Mouse (Mus musculus) midbrain, embryonic 14.5 days (tissue): ENCODE measurements around the gene Shb. TPM values are rescaled to one million over a fixed set of nuclear protein-coding genes. Genes with fewer than 3 reads are reported as not detected.
"Not testable (repeated sequence)": the region's sequence is repeated elsewhere in the genome, so short reads cannot be mapped to it uniquely, and the experiment has no call there.

ENCODE experiments used
- ATAC-seq: fragments of 200-750 bp; cut with Nextera tagmentation; 2 replicates; pipeline ENCODE4 v1.8.0; 2017; ENCODE audit warnings: moderate number of reproducible peaks, moderate library complexity; ENCODE audit not compliant: low FRiP score, low TSS enrichment
- DNase-seq: peaks from one replicate; pipeline ENCODE4 v3.0.0-alpha.2; 2015
- H3K27ac ChIP-seq: fragments of 300-500 bp; sonication (generic); replicated peaks from 2 replicates; pipeline ENCODE4 v1.5.1; 2014; ENCODE audit warnings: mild to moderate bottlenecking, low read depth, low read length, moderate library complexity
- H3K27me3 ChIP-seq: fragments of 300-500 bp; sonication (generic); 2 replicates; pipeline ENCODE4 v1.6.1; 2014; ENCODE audit warnings: low read length, control low read depth, mixed read lengths; ENCODE audit not compliant: control insufficient read depth, insufficient read depth
- H3K36me3 ChIP-seq: fragments of 300-500 bp; sonication (generic); 2 replicates; pipeline ENCODE4 v1.6.1; 2014; ENCODE audit warnings: low read length, control low read depth; ENCODE audit not compliant: control insufficient read depth, insufficient read depth
- H3K4me1 ChIP-seq: fragments of 300-500 bp; sonication (generic); 2 replicates; pipeline ENCODE4 v1.6.1; 2014; ENCODE audit warnings: mild to moderate bottlenecking, antibody characterized with exemption, low read length, control low read depth; ENCODE audit not compliant: control insufficient read depth, insufficient read depth
- H3K4me2 ChIP-seq: fragments of 300-500 bp; sonication (generic); 2 replicates; pipeline ENCODE4 v1.6.1; 2014; ENCODE audit warnings: mild to moderate bottlenecking, low read length, moderate library complexity
- H3K4me3 ChIP-seq: fragments of 300-500 bp; sonication (generic); replicated peaks from 2 replicates; pipeline ENCODE4 v1.5.1; 2014; ENCODE audit warnings: low read depth, low read length
- H3K9ac ChIP-seq: fragments of 300-500 bp; sonication (generic); replicated peaks from 2 replicates; pipeline ENCODE4 v1.6.1; 2014; ENCODE audit warnings: mild to moderate bottlenecking, low read length, moderate library complexity
- H3K9me3 ChIP-seq: fragments of 300-500 bp; sonication (generic); 2 replicates; pipeline ENCODE4 v1.6.1; 2016; ENCODE audit warnings: low read length, control low read depth, mixed read lengths; ENCODE audit not compliant: control insufficient read depth
- WGBS: fragments of 180-500 bp; shearing (Covaris S2); extraction: QIAGEN DNeasy Blood & Tissue Kit; methylation state at CpG from one replicate; pipeline ENCODE4 v1.1.7; 2014; 5-methylcytosine and 5-hydroxymethylcytosine counted together
- microRNA-seq: library from miRNA; unstranded; fragments of <30 nt; microRNA quantifications from one replicate; pipeline ENCODE4, GENCODE M21; 2016
- polyA plus RNA-seq: library from polyadenylated mRNA; unstranded; fragments of >200 nt; fragmentation: Nextera tagmentation; extraction: Ambion mirVana; gene quantifications from 2 replicates; pipeline ENCODE4 v1.2.1, GENCODE M21; 2014

Shb gene
- polyA plus RNA-seq, 1 experiment from 2014 or later: 10.2 TPM

DNA sequence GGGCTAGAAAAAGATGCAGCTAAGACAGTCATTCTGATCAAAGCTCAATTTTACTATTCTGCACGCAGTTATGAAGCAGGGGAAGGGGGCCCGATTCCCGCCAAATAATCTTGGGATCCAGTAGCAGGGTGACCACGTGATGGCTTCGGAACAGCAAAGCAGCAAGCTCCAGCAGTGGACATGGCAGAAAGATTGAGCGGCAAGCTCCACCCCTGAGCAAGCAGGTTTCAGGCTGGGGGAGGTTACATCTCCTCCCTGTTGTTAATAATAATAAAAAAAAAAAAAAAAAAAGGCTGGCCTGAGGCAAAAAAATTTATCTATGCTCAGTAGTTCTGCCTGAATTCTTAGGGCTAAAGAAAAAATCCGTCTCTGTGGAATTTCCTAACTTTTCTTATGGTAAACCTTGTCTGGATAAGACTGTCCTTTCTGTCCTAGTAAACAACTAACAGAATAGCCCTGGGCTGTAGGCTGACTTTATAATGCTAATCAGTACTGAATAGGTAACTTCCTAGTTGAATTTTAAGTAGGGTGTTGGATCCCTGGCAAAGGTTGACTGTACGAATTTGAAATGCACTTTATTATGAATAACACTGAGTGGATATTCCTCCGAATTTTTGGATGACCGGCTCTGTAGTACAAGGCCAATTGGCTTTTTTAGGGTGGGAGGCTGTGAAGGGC is 151.2 kb downstream of the Shb start:
- H3K4me3 ChIP-seq: not testable (repeated sequence)

DNA sequence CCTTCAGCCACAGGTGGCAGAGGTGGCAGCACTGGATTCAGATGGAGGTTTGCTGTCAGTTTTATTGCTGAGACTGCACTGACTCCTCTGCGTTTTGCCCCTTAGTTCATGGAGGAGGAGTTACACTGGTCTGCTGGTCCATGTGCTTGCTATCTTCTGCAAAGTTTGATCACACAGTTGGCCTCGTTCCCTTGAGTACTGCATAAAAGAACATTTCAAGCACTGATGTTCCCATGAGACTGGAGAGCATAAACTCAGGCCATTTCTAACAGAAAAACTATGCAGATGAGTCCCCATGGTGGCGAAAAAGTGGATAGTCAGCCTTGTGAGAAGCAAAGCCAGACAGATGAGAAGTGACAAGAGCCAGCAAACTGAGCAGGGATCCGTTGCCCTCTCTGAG is 155.7 kb downstream of the Shb start:
- H3K36me3 ChIP-seq: peaks cover 52% of the 10 kb centered on the region
- WGBS: 81% methylated on average over 4 of the region's 4 CpGs
- ATAC-seq: no peak

More for the DNA sequence above, 151.2 kb downstream of the Shb start:
- H3K4me2 ChIP-seq, H3K27ac ChIP-seq, H3K9me3 ChIP-seq, ATAC-seq, H3K9ac ChIP-seq, H3K27me3 ChIP-seq, H3K4me1 ChIP-seq, DNase-seq: not testable (repeated sequence)
- peaks cover 10% of the 10 kb centered on the region for H3K36me3 ChIP-seq
- 86% methylated on average over 10 of the region's 10 CpGs for WGBS

DNA sequence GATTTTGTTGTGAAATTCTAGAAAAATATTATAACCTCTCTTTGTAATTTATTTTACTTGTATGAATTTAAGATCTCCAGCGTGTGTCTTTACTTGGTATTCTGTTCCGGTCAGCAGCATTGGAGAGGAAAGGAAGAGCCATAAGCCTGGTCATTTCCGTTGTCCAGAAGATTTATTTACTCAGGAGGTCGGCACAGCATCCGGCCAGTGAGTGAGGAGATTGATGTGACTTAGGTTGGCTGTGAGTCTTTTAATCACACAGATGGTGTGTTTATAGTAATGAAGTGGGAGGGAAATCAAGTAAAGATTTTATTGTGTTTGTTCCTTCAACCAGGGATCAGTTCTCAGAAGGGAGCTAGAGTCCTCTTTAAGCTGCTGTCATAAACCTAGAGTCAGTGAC is 157.4 kb downstream of the Shb start:
- no peak overlapping the region for H3K4me2 ChIP-seq
- H3K27ac ChIP-seq: no peak overlapping the region
- no peaks in the 10 kb centered on the region for H3K9me3 ChIP-seq
- no peak overlapping the region for H3K4me3 ChIP-seq
- 96% methylated on average over 5 of the region's 5 CpGs for whole genome bisulfite sequencing
- H3K9ac ChIP-seq: no peak overlapping the region
- H3K27me3 ChIP-seq: no peaks in the 10 kb centered on the region
- no peak for ATAC-seq
- H3K4me1 ChIP-seq: no peaks in the 10 kb centered on the region
- peaks cover 64% of the 10 kb centered on the region for H3K36me3 ChIP-seq
- DNase-seq: no peak

More for the DNA sequence above, 155.7 kb downstream of the Shb start:
- no peaks in the 10 kb centered on the region for H3K9me3 ChIP-seq
- H3K4me2 ChIP-seq: no peak overlapping the region
- no peak overlapping the region for H3K27ac ChIP-seq
- no peaks in the 10 kb centered on the region for H3K4me1 ChIP-seq
- H3K27me3 ChIP-seq: no peaks in the 10 kb centered on the region
- no peak for DNase-seq
- no peak overlapping the region for H3K9ac ChIP-seq
- H3K4me3 ChIP-seq: no peak overlapping the region

Small RNAs within 50 kb of the gene (microRNA-seq; reads per million reads assigned to microRNA genes)
- gene Gm22518: not detected
- not detected for gene Gm25692

Other genes with a start within 250 kb of the Shb start
- gene Trmt10b, start 235.3 kb downstream of the Shb start, polyA plus RNA-seq: 25.5 and 28.2 TPM in 2 replicates
- gene Dcaf10, start 190.4 kb downstream of the Shb start, polyA plus RNA-seq: 10.9 and 14.6 TPM in 2 replicates
- gene Exosc3, start 189.7 kb downstream of the Shb start, polyA plus RNA-seq: 38.6 and 42.0 TPM in 2 replicates
- gene Slc25a51, start 123.7 kb downstream of the Shb start, polyA plus RNA-seq: 79.5 and 83.4 TPM in 2 replicates